Comparison of ENCODE assay signal across 14 mouse cellular contexts in genomic region chr17:84320576-84320975, GRCm38 (mm10).
DNase-seq lines count a peak whose midpoint lies in the region; ATAC-seq lines count a peak whose summit lies in the region.
"Had no signal": no experiment of that assay in that cellular context is flagged by ENCODE, and none has a peak within 500 bp of the region (broad histone marks: within the 10 kb centered on the region; RNA-seq: fewer than 3 reads in every experiment).

No protein-coding gene starts in this region.

- H3K27ac ChIP-seq in midbrain, embryonic 15.5 days, result no peak overlapping the region
- H3K27ac ChIP-seq: heart, adult 2 months; liver, embryonic 13.5 days; neural tube, embryonic 13.5 days had no signal

- H3K4me3 ChIP-seq in midbrain, embryonic 15.5 days, result no peak overlapping the region
- H3K4me3 ChIP-seq: heart, adult 2 months; liver, embryonic 13.5 days; neural tube, embryonic 13.5 days had no signal

- no peak for ATAC-seq in midbrain, embryonic 15.5 days (replicated peaks)
- ATAC-seq: hindbrain, embryonic 16.5 days had no signal

- peak; percentile 30 to 44 for DNase-seq in left cerebral cortex, adult 18-20 months (ENCODE audit: low spot score in 2 of 2)
- no peak for DNase-seq in left cerebral cortex, postnatal 4 days
- DNase-seq in 3T3-L1 (ENCODE audit: low read depth, low spot score) (peak; percentile 55), NIH3T3 (ENCODE audit: low read depth) (peak; percentile 67)
- peak; percentile 94 for DNase-seq in fat pad, adult 2 months (ENCODE audit: extremely low read depth, low read depth, low spot score)
- DNase-seq in urinary bladder, adult 18-20 months (ENCODE audit: low spot score in 2 of 2), result no peak
- DNase-seq: heart, adult 2 months; heart, postnatal 10 days; kidney, adult 9 months; liver, embryonic 13.5 days; thymus, adult 2 months had no signal

- no peaks in the 10 kb centered on the region for H3K9me3 ChIP-seq in midbrain, embryonic 15.5 days
- H3K9me3 ChIP-seq: liver, embryonic 13.5 days; neural tube, embryonic 13.5 days had no signal

- H3K9ac ChIP-seq in midbrain, embryonic 15.5 days, result no peak overlapping the region
- H3K9ac ChIP-seq: liver, embryonic 13.5 days; neural tube, embryonic 13.5 days had no signal

- intact Hi-C loops in left cerebral cortex, postnatal 4 days (cut with DNase I), result no loop called here

- H3K4me2 ChIP-seq in midbrain, embryonic 15.5 days, result no peak overlapping the region
- H3K4me2 ChIP-seq: liver, embryonic 13.5 days; neural tube, embryonic 13.5 days had no signal

- H3K4me1 ChIP-seq in midbrain, embryonic 15.5 days, result no peaks in the 10 kb centered on the region

- no peaks in the 10 kb centered on the region for H3K27me3 ChIP-seq in midbrain, embryonic 15.5 days (replicated peaks)
- H3K27me3 ChIP-seq: liver, embryonic 13.5 days; neural tube, embryonic 13.5 days had no signal

- WGBS in midbrain, embryonic 15.5 days, result 100% methylated on average over 1 of the region's 1 CpGs

- no peaks in the 10 kb centered on the region for H3K36me3 ChIP-seq in midbrain, embryonic 15.5 days (replicated peaks)
- H3K36me3 ChIP-seq: liver, embryonic 13.5 days; neural tube, embryonic 13.5 days had no signal

Comparison
In these comparisons a context has a peak if more than half of its experiments do, and no peak if none do; other contexts are left out.
1. DNase-seq: peak in left cerebral cortex, adult 18-20 months (2 of 2), 3T3-L1 (single experiment), NIH3T3 (single experiment) and fat pad, adult 2 months (single experiment); none in left cerebral cortex, postnatal 4 days (single experiment) and urinary bladder, adult 18-20 months (0 of 2).